26 mouse cellular contexts compared by ENCODE assay signal in genomic region chr17:71055203-71055894, GRCm38 (mm10). TPM values are rescaled to one million over a fixed set of nuclear protein-coding genes. Genes with fewer than 3 reads are reported as not detected.
DNase-seq lines count a peak whose midpoint lies in the region; ATAC-seq and TF ChIP-seq lines count a peak whose summit lies in the region.
"Had no signal": no experiment of that assay in that cellular context is flagged by ENCODE, and none has a peak within 500 bp of the region (broad histone marks: within the 10 kb centered on the region; RNA-seq: fewer than 3 reads in every experiment).

No protein-coding gene starts in this region.

- 83% methylated on average over 8 of the region's 8 CpGs for WGBS in liver, embryonic 11.5 days
- 75% methylated on average over 8 of the region's 8 CpGs for WGBS in liver, postnatal 0 days (ENCODE audit: insufficient replicate concordance)
- 83% methylated on average over 8 of the region's 8 CpGs for WGBS in midbrain, postnatal 0 days
- WGBS in midbrain, embryonic 11.5 days, result 90% methylated on average over 8 of the region's 8 CpGs

- H3K27ac ChIP-seq in liver, embryonic 11.5 days (ENCODE audit: low read depth, low read length), result no peak overlapping the region
- H3K27ac ChIP-seq in liver, postnatal 0 days (ENCODE audit: low read depth), result no peak overlapping the region
- H3K27ac ChIP-seq in midbrain, postnatal 0 days (ENCODE audit: low read depth, low read length), result no peak overlapping the region
- H3K27ac ChIP-seq in midbrain, embryonic 11.5 days (ENCODE audit: low read depth, low read length), result no peak overlapping the region
- H3K27ac ChIP-seq: embryonic facial prominence, embryonic 15.5 days; forebrain, embryonic 13.5 days; hindbrain, embryonic 12.5 days; layer of hippocampus, adult 2 months; left cerebral cortex, adult 2 months; limb, embryonic 12.5 days; midbrain, embryonic 10.5 days; neural tube, embryonic 12.5 days had no signal

- TF ChIP-seq EP300 in liver, postnatal 0 days (IDR thresholded peaks at IDR 0.05; ENCODE audit: low read depth), result no peak

- DNase-seq in cerebellum, adult 9-11 months, result peak; percentile 10
- no peak for DNase-seq in cerebellum, postnatal 4 days (ENCODE audit: low spot score in 2 of 2)
- peak; percentile 14 for DNase-seq in liver, embryonic 11.5 days (ENCODE audit: low spot score)
- DNase-seq in liver, postnatal 0 days, result no peak
- peak; percentile 46 for DNase-seq in midbrain, postnatal 0 days (ENCODE audit: low spot score)
- no peak for DNase-seq in midbrain, embryonic 11.5 days (ENCODE audit: low spot score, missing footprints)
- DNase-seq in thymus, postnatal 0 days (ENCODE audit: low spot score), result no peak
- DNase-seq: adrenal gland, postnatal 14 days; gastrocnemius, postnatal 10 days; kidney, adult 11 months; kidney, postnatal 36 days; right cerebral cortex, adult 18-20 months; spleen, adult 18-20 months; thymus, postnatal 25 days had no signal

- no peak overlapping the region for H3K4me3 ChIP-seq in liver, embryonic 11.5 days (ENCODE audit: low read depth, low read length)
- H3K4me3 ChIP-seq in liver, postnatal 0 days (ENCODE audit: low read depth, low read length), result no peak overlapping the region
- H3K4me3 ChIP-seq in midbrain, postnatal 0 days (ENCODE audit: low read depth, low read length), result no peak overlapping the region
- H3K4me3 ChIP-seq in midbrain, embryonic 11.5 days (ENCODE audit: low read depth, low read length), result no peak overlapping the region
- H3K4me3 ChIP-seq: embryonic facial prominence, embryonic 15.5 days; forebrain, embryonic 13.5 days; hindbrain, embryonic 12.5 days; layer of hippocampus, adult 2 months; left cerebral cortex, adult 2 months; limb, embryonic 12.5 days; midbrain, embryonic 10.5 days; myocyte; neural tube, embryonic 12.5 days had no signal

- 0 out of 2 replicates have a peak, but pooled peaks cover 2% of the 10 kb centered on the region for H3K36me3 ChIP-seq in liver, embryonic 11.5 days (ENCODE audit: control insufficient read depth, insufficient read depth, low read length)
- no peaks in the 10 kb centered on the region for H3K36me3 ChIP-seq in liver, postnatal 0 days (replicated peaks; ENCODE audit: insufficient read depth, low read length)
- H3K36me3 ChIP-seq in midbrain, postnatal 0 days (ENCODE audit: insufficient read depth, low read length), result no peaks in the 10 kb centered on the region
- H3K36me3 ChIP-seq in midbrain, embryonic 11.5 days (ENCODE audit: control insufficient read depth, insufficient read depth, low read length), result no peaks in the 10 kb centered on the region
- H3K36me3 ChIP-seq: embryonic facial prominence, embryonic 15.5 days; hindbrain, embryonic 12.5 days; limb, embryonic 12.5 days; midbrain, embryonic 10.5 days; neural tube, embryonic 12.5 days had no signal

- ATAC-seq in liver, embryonic 11.5 days (replicated peaks; ENCODE audit: low FRiP score), result no peak
- ATAC-seq in liver, postnatal 0 days, result no peak
- ATAC-seq in midbrain, postnatal 0 days (ENCODE audit: low FRiP score), result no peak
- no peak for ATAC-seq in midbrain, embryonic 11.5 days (ENCODE audit: low FRiP score)
- ATAC-seq: CD4-positive, CD25-positive, alpha-beta regulatory T cell, adult 4 months; forebrain, embryonic 13.5 days; inflammation-experienced regulatory T-cells, adult 6 months; midbrain, embryonic 16.5 days had no signal

- H3K4me2 ChIP-seq in liver, embryonic 11.5 days, result no peak overlapping the region
- no peak overlapping the region for H3K4me2 ChIP-seq in liver, postnatal 0 days (ENCODE audit: low read depth, low read length)
- no peak overlapping the region for H3K4me2 ChIP-seq in midbrain, postnatal 0 days (ENCODE audit: low read depth, low read length, poor library complexity, severe bottlenecking)
- H3K4me2 ChIP-seq in midbrain, embryonic 11.5 days, result no peak overlapping the region
- H3K4me2 ChIP-seq: embryonic facial prominence, embryonic 15.5 days; forebrain, embryonic 13.5 days; hindbrain, embryonic 12.5 days; limb, embryonic 12.5 days; neural tube, embryonic 12.5 days had no signal

- no peak for TF ChIP-seq CTCF in liver, postnatal 0 days (IDR thresholded peaks at IDR 0.05; ENCODE audit: low read depth)
- no peak for TF ChIP-seq CTCF in midbrain, postnatal 0 days (IDR thresholded peaks at IDR 0.05)

- no peaks in the 10 kb centered on the region for H3K27me3 ChIP-seq in liver, embryonic 11.5 days (replicated peaks; ENCODE audit: control insufficient read depth, insufficient read depth, low read length)
- no peaks in the 10 kb centered on the region for H3K27me3 ChIP-seq in liver, postnatal 0 days (ENCODE audit: insufficient read depth, low read length)
- H3K27me3 ChIP-seq in midbrain, postnatal 0 days (ENCODE audit: insufficient read depth, low read length), result no peaks in the 10 kb centered on the region
- H3K27me3 ChIP-seq in midbrain, embryonic 11.5 days (ENCODE audit: control insufficient read depth, insufficient read depth, low read length), result no peaks in the 10 kb centered on the region
- H3K27me3 ChIP-seq: embryonic facial prominence, embryonic 15.5 days; forebrain, embryonic 13.5 days; hindbrain, embryonic 12.5 days; limb, embryonic 12.5 days; neural tube, embryonic 12.5 days had no signal

- H3K9ac ChIP-seq in liver, embryonic 11.5 days (ENCODE audit: low read depth, low read length), result no peak overlapping the region
- H3K9ac ChIP-seq in liver, postnatal 0 days (replicated peaks), result no peak overlapping the region
- H3K9ac ChIP-seq in midbrain, postnatal 0 days (replicated peaks; ENCODE audit: low read length, poor library complexity, severe bottlenecking), result no peak overlapping the region
- H3K9ac ChIP-seq in midbrain, embryonic 11.5 days (ENCODE audit: low read length), result no peak overlapping the region
- H3K9ac ChIP-seq: embryonic facial prominence, embryonic 15.5 days; forebrain, embryonic 13.5 days; hindbrain, embryonic 12.5 days; limb, embryonic 12.5 days; neural tube, embryonic 12.5 days had no signal

- H3K9me3 ChIP-seq in liver, embryonic 11.5 days (ENCODE audit: control insufficient read depth, low read length), result no peaks in the 10 kb centered on the region
- no peaks in the 10 kb centered on the region for H3K9me3 ChIP-seq in liver, postnatal 0 days (ENCODE audit: low read length)
- no peaks in the 10 kb centered on the region for H3K9me3 ChIP-seq in midbrain, postnatal 0 days (ENCODE audit: low read length)
- H3K9me3 ChIP-seq in midbrain, embryonic 11.5 days (ENCODE audit: control insufficient read depth, low read length), result no peaks in the 10 kb centered on the region
- H3K9me3 ChIP-seq: embryonic facial prominence, embryonic 15.5 days; forebrain, embryonic 13.5 days; hindbrain, embryonic 12.5 days; limb, embryonic 12.5 days; midbrain, embryonic 10.5 days; neural tube, embryonic 12.5 days had no signal

- peaks cover 6% of the 10 kb centered on the region; the same call in 1 of the 2 replicates for H3K4me1 ChIP-seq in liver, embryonic 11.5 days (replicated peaks; ENCODE audit: control insufficient read depth, insufficient read depth, low read length)
- H3K4me1 ChIP-seq in liver, postnatal 0 days (ENCODE audit: insufficient read depth), result peaks cover 6% of the 10 kb centered on the region; the same call in 1 of the 2 replicates
- no peaks in the 10 kb centered on the region for H3K4me1 ChIP-seq in midbrain, postnatal 0 days (ENCODE audit: insufficient read depth, low read length)
- H3K4me1 ChIP-seq in midbrain, embryonic 11.5 days (ENCODE audit: control insufficient read depth, insufficient read depth, low read length), result no peaks in the 10 kb centered on the region
- H3K4me1 ChIP-seq: embryonic facial prominence, embryonic 15.5 days; forebrain, embryonic 13.5 days; hindbrain, embryonic 12.5 days; midbrain, embryonic 10.5 days; neural tube, embryonic 12.5 days had no signal

RNA-seq across cellular contexts. Expression of gene Myl12a, which starts 52.7 kb away (rescaled TPM):
- 428 and 442 TPM in 2 replicates for polyA plus RNA-seq in liver, embryonic 11.5 days (2014; fragmentation: Nextera tagmentation; extraction: Ambion mirVana)
- polyA plus RNA-seq in liver, postnatal 0 days (2015; fragmentation: Nextera tagmentation; extraction: Ambion mirVana), result 195 and 199 TPM in 2 replicates
- 39.9 and 40.9 TPM in 2 replicates for total RNA-seq in midbrain, postnatal 0 days (2014; rRNA removed)
- polyA plus RNA-seq in midbrain, postnatal 0 days (2015; fragmentation: Nextera tagmentation; extraction: Ambion mirVana), result 65.3 and 65.7 TPM in 2 replicates
- polyA plus RNA-seq in midbrain, embryonic 11.5 days (2014; fragmentation: Nextera tagmentation; extraction: Ambion mirVana), result 375 and 403 TPM in 2 replicates
- 587 and 594 TPM in 2 replicates for polyA plus RNA-seq in thymus, postnatal 0 days (2015; fragmentation: Nextera tagmentation; extraction: Ambion mirVana)

RNA-seq across cellular contexts. Expression of gene Myom1, which starts 52.9 kb away (rescaled TPM):
- polyA plus RNA-seq in liver, embryonic 11.5 days (2014; fragmentation: Nextera tagmentation; extraction: Ambion mirVana), result 5.8 and 7.3 TPM in 2 replicates
- polyA plus RNA-seq in liver, postnatal 0 days (2015; fragmentation: Nextera tagmentation; extraction: Ambion mirVana), result 2.1 and 4.4 TPM in 2 replicates
- 0.60 and 0.90 TPM in 2 replicates for total RNA-seq in midbrain, postnatal 0 days (2014; rRNA removed)
- polyA plus RNA-seq in midbrain, postnatal 0 days (2015; fragmentation: Nextera tagmentation; extraction: Ambion mirVana), result 0.66 and 1.2 TPM in 2 replicates
- 1.3 and 1.4 TPM in 2 replicates for polyA plus RNA-seq in midbrain, embryonic 11.5 days (2014; fragmentation: Nextera tagmentation; extraction: Ambion mirVana)
- polyA plus RNA-seq in thymus, postnatal 0 days (2015; fragmentation: Nextera tagmentation; extraction: Ambion mirVana), result 1.2 and 1.4 TPM in 2 replicates

Comparison
In these comparisons a context has a peak if more than half of its experiments do, and no peak if none do; other contexts are left out.
1. DNase-seq: peak in cerebellum, adult 9-11 months (single experiment), liver, embryonic 11.5 days (single experiment) and midbrain, postnatal 0 days (single experiment); none in cerebellum, postnatal 4 days (0 of 2), liver, postnatal 0 days (single experiment), midbrain, embryonic 11.5 days (single experiment) and thymus, postnatal 0 days (single experiment).